Mouse (Mus musculus): ENCODE data around the gene Pmpcb.

The Pmpcb gene

DNA sequence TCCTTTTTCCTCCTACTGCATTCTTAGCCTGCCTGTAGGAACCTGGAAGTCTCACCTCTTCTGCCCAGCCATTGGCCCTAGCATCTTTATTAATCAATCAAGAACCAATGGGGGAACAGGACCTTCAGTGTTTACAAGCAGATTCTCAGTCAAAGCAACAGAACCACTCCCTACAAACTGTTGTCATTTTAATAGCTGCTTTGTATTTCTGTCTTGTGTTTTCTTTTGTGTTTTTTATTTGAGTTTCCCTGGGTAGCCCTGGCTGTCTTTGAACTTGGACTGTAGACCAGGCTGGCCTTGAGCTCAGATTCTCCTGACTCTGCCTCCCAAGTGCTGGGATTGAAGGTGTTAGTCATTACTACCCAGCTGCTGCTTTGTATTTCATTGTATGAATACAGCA lies 55.2 kb downstream of the Pmpcb start:
- DNase-seq (ENCODE audit: inconsistent age in 2 of 2, low spot score in 1 of 2), result no peak

DNA sequence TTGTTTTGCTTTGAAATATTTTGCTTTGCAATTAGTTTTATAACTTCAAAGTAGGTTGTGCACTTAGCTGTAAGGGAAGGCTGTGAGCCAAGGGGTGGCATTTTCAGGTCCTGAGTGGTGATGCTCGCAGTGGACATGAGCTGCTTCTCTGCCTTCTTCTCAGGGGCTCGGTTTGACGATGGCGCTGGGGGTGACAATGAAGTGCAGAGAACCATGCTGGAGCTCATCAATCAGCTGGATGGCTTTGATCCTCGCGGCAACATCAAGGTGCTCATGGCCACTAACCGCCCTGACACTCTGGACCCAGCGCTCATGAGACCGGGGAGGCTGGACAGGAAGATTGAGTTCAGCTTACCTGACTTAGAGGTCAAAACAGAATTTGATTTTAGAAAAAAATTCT lies 66.0 kb downstream of the Pmpcb start:
- no peak for DNase-seq (ENCODE audit: inconsistent age in 2 of 2, low spot score in 1 of 2)

DNA sequence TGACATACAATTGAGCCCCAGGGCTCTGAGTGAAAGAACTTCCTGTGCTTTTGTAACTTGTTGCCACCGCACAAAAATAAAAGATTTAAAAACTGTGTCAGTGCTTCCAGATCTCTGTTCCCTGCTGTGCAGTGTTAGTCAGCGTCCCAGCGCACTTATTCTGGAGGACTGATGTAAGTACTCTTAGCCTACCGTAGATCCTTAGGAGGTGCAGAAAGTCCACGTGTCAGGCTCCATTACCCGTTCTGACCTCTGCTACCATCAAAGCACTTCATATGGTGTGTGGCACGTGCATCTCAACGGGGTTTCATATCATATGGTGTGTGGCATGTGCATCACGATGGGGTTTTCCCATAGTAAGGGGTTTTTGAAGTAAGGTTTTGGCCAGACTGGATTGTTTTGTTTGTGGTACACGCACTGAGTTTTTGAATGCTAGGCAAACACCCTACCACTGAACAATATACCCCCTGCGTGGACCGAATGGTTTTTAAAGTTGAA lies 66.8 kb downstream of the Pmpcb start:
- DNase-seq (ENCODE audit: inconsistent age in 2 of 2, low spot score in 1 of 2), result no peak

DNA sequence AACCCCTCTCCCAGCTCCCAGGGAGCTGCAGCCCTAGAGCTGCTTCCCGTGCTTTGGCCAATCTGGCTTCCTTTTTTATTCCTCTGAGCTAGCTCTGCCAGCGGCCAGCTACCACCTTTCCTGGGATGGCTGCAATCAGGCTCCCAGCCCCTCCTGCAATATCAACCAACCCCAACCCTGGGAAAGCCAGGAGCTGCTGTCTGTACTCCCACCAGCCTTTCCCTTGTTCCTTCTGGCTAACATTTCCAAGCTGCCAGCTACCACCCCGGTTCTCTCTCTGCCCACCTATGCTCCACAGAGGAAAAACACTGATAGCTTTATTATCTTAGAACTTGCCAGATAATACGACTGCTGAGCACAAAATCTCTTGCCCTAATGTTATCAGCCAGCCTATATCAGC lies 67.9 kb downstream of the Pmpcb start:
- no peak for DNase-seq (ENCODE audit: inconsistent age in 2 of 2, low spot score in 1 of 2)
